ENCODE assay signal across 21 mouse cellular contexts in the genomic region with DNA sequence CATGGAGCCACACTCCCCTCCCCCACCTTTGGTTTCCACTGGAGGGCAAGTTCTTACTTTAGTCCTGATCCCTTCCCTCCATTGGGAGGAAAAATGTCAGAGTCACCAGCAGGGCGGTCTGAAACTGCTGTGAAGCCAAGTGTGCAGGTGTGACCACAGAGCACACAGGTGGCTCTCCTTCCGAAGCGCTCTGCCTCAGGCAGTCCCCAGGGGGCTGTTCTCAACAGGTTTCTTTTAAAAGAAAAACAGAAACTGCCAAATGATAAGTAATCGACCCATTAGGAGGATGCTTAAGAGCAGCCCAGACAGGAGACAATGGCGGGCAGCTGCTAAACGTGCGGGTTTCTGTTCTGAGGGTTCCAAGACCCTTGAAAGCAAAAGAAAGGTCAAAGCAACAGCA. TPM values are rescaled to one million over a fixed set of nuclear protein-coding genes. Genes with fewer than 3 reads are reported as not detected.
DNase-seq lines count a peak whose midpoint lies in the region; ATAC-seq and TF ChIP-seq lines count a peak whose summit lies in the region.
"Had no signal": no experiment of that assay in that cellular context is flagged by ENCODE, and none has a peak within 500 bp of the region (broad histone marks: within the 10 kb centered on the region; RNA-seq: fewer than 3 reads in every experiment).

No protein-coding gene starts in this region.

- peak; percentile 87 for TF ChIP-seq EP300 in ES-Bruce4 (IDR thresholded peaks at IDR 0.05; ENCODE audit: insufficient read depth, low read depth, low read length)

- no peak for ATAC-seq in forebrain, embryonic 12.5 days (ENCODE audit: low FRiP score)
- peak; percentile 69; the same call in 1 of the 2 replicates for ATAC-seq in embryonic facial prominence, embryonic 14.5 days (ENCODE audit: low read depth)

- H3K36me3 ChIP-seq in forebrain, embryonic 10.5 days (replicated peaks) = peaks cover 92% of the 10 kb centered on the region
- H3K36me3 ChIP-seq in forebrain, embryonic 12.5 days (replicated peaks) = peaks cover 32% of the 10 kb centered on the region
- H3K36me3 ChIP-seq in ES-Bruce4 (ENCODE audit: control insufficient read depth, insufficient read depth, low read length, poor library complexity, severe bottlenecking) = peaks cover 8% of the 10 kb centered on the region
- peaks cover 58% of the 10 kb centered on the region for H3K36me3 ChIP-seq in embryonic facial prominence, embryonic 14.5 days (ENCODE audit: control insufficient read depth, insufficient read depth, low read length)
- H3K36me3 ChIP-seq: liver, embryonic 15.5 days had no signal

- H3K4me2 ChIP-seq in forebrain, embryonic 12.5 days = no peak overlapping the region
- no peak overlapping the region for H3K4me2 ChIP-seq in embryonic facial prominence, embryonic 14.5 days (ENCODE audit: low read depth, low read length)
- H3K4me2 ChIP-seq: embryonic facial prominence, embryonic 12.5 days; heart, embryonic 15.5 days; limb, embryonic 15.5 days; liver, embryonic 15.5 days; midbrain, embryonic 12.5 days; neural tube, embryonic 12.5 days had no signal

- 44% methylated on average over 7 of the region's 7 CpGs for WGBS in forebrain, embryonic 10.5 days
- 41% methylated on average over 7 of the region's 7 CpGs for WGBS in forebrain, embryonic 12.5 days
- 47% methylated on average over 7 of the region's 7 CpGs for WGBS in embryonic facial prominence, embryonic 14.5 days

- peak overlapping the region; percentile 68 for H3K27ac ChIP-seq in forebrain, embryonic 10.5 days
- H3K27ac ChIP-seq in forebrain, embryonic 12.5 days = no peak overlapping the region
- peak overlapping the region; percentile 55; the same call in 1 of the 2 replicates for H3K27ac ChIP-seq in ES-Bruce4 (ENCODE audit: insufficient read depth, low read length)
- no peak overlapping the region for H3K27ac ChIP-seq in embryonic facial prominence, embryonic 14.5 days (replicated peaks; ENCODE audit: low read depth, low read length)
- H3K27ac ChIP-seq in gastrocnemius, adult 2 months = no peak overlapping the region
- H3K27ac ChIP-seq: embryonic facial prominence, embryonic 12.5 days; heart, embryonic 15.5 days; kidney, postnatal 0 days; limb, embryonic 15.5 days; liver, embryonic 15.5 days; macrophage; midbrain, embryonic 12.5 days; neural tube, embryonic 12.5 days had no signal

- no peak for DNase-seq in forebrain, embryonic 10.5 days (ENCODE audit: extremely low spot score, low spot score)
- peak; percentile 58 for DNase-seq in embryonic facial prominence, embryonic 14.5 days (ENCODE audit: low spot score)
- peak; percentile 50 for DNase-seq in thymus, postnatal 14 days
- no peak for DNase-seq in gastrocnemius, adult 2 months
- no peak for DNase-seq in frontal cortex, postnatal 10 days (ENCODE audit: low spot score in 2 of 2)
- no peak for DNase-seq in right cerebral cortex, postnatal 4 days
- DNase-seq: cerebellum, adult 8-10 months; gastrocnemius, postnatal 10 days; heart, adult 18-20 months; kidney, adult 18-20 months; right cerebral cortex, adult 18-20 months had no signal

- H3K9ac ChIP-seq in forebrain, embryonic 12.5 days = no peak overlapping the region
- no peak overlapping the region for H3K9ac ChIP-seq in ES-Bruce4 (ENCODE audit: low read depth, poor library complexity, severe bottlenecking)
- no peak overlapping the region for H3K9ac ChIP-seq in embryonic facial prominence, embryonic 14.5 days (ENCODE audit: low read depth, low read length)
- H3K9ac ChIP-seq: embryonic facial prominence, embryonic 12.5 days; heart, embryonic 15.5 days; limb, embryonic 15.5 days; liver, embryonic 15.5 days; midbrain, embryonic 12.5 days; neural tube, embryonic 12.5 days had no signal

- H3K27me3 ChIP-seq in forebrain, embryonic 10.5 days (ENCODE audit: poor library complexity, severe bottlenecking) = no peaks in the 10 kb centered on the region
- H3K27me3 ChIP-seq in forebrain, embryonic 12.5 days = no peaks in the 10 kb centered on the region
- H3K27me3 ChIP-seq in ES-Bruce4 (ENCODE audit: control insufficient read depth, insufficient read depth, low read length, poor library complexity, severe bottlenecking) = no peaks in the 10 kb centered on the region
- no peaks in the 10 kb centered on the region for H3K27me3 ChIP-seq in embryonic facial prominence, embryonic 14.5 days (replicated peaks; ENCODE audit: control insufficient read depth, insufficient read depth, low read length)
- H3K27me3 ChIP-seq: embryonic facial prominence, embryonic 12.5 days; heart, embryonic 15.5 days; limb, embryonic 15.5 days; liver, embryonic 15.5 days; midbrain, embryonic 12.5 days; neural tube, embryonic 12.5 days had no signal

- intact Hi-C loops in gastrocnemius, adult 2 months (cut with DNase I) = no loop called here

- H3K4me3 ChIP-seq in forebrain, embryonic 10.5 days = no peak overlapping the region
- H3K4me3 ChIP-seq in forebrain, embryonic 12.5 days (replicated peaks) = no peak overlapping the region
- no peak overlapping the region for H3K4me3 ChIP-seq in ES-Bruce4 (ENCODE audit: low read depth, low read length)
- H3K4me3 ChIP-seq in embryonic facial prominence, embryonic 14.5 days (ENCODE audit: low read depth, low read length) = no peak overlapping the region
- H3K4me3 ChIP-seq in gastrocnemius, adult 2 months = no peak overlapping the region
- H3K4me3 ChIP-seq: embryonic facial prominence, embryonic 12.5 days; heart, embryonic 15.5 days; limb, embryonic 15.5 days; liver, embryonic 15.5 days; midbrain, embryonic 12.5 days; neural tube, embryonic 12.5 days had no signal

- TF ChIP-seq POLR2A in ES-Bruce4 (IDR thresholded peaks at IDR 0.05; ENCODE audit: insufficient read depth, low read length) = no peak

- no peak for TF ChIP-seq CTCF in ES-Bruce4 (IDR thresholded peaks at IDR 0.05; ENCODE audit: low read depth, low read length)
- no peak for TF ChIP-seq CTCF in gastrocnemius, adult 2 months (IDR thresholded peaks at IDR 0.05)

- H3K9me3 ChIP-seq in forebrain, embryonic 10.5 days = no peaks in the 10 kb centered on the region
- H3K9me3 ChIP-seq in forebrain, embryonic 12.5 days = no peaks in the 10 kb centered on the region
- H3K9me3 ChIP-seq in ES-Bruce4 (replicated peaks; ENCODE audit: control insufficient read depth, insufficient read depth, low read length, poor library complexity, severe bottlenecking) = no peaks in the 10 kb centered on the region
- no peaks in the 10 kb centered on the region for H3K9me3 ChIP-seq in embryonic facial prominence, embryonic 14.5 days (ENCODE audit: control insufficient read depth, low read length)
- H3K9me3 ChIP-seq: embryonic facial prominence, embryonic 12.5 days; heart, embryonic 15.5 days; limb, embryonic 15.5 days; liver, embryonic 15.5 days; midbrain, embryonic 12.5 days; neural tube, embryonic 12.5 days had no signal

- peaks cover 46% of the 10 kb centered on the region for H3K4me1 ChIP-seq in forebrain, embryonic 10.5 days
- peaks cover 24% of the 10 kb centered on the region for H3K4me1 ChIP-seq in forebrain, embryonic 12.5 days
- peaks cover 6% of the 10 kb centered on the region for H3K4me1 ChIP-seq in ES-Bruce4 (ENCODE audit: control insufficient read depth, insufficient read depth, low read length)
- no peaks in the 10 kb centered on the region; the same call in 1 of the 2 replicates for H3K4me1 ChIP-seq in embryonic facial prominence, embryonic 14.5 days (ENCODE audit: control insufficient read depth, insufficient read depth, low read length)
- H3K4me1 ChIP-seq: liver, embryonic 15.5 days had no signal

RNA-seq across cellular contexts. Expression of a gene that starts 37.8 kb away (rescaled TPM):
- polyA plus RNA-seq in forebrain, embryonic 10.5 days (2016; fragmentation: Nextera tagmentation; extraction: Ambion mirVana) = 13.1 and 14.3 TPM in 2 replicates
- 11.5 and 12.9 TPM in 2 replicates for polyA plus RNA-seq in forebrain, embryonic 12.5 days (2016; fragmentation: Nextera tagmentation; extraction: Ambion mirVana)
- 38.3 and 39.9 TPM in 2 replicates for polyA plus RNA-seq in ES-Bruce4 (2011; ENCODE audit: insufficient read depth, insufficient read length, low read depth, missing spikeins)
- 12.8 and 14.1 TPM in 2 replicates for polyA plus RNA-seq in embryonic facial prominence, embryonic 14.5 days (2014; fragmentation: Nextera tagmentation; extraction: Ambion mirVana)
- 1 to 10 TPM; 4.1 to 5.7 TPM for total RNA-seq in gastrocnemius, adult 2 months (2021)
- polyA plus RNA-seq: macrophage had no signal

Comparison
In these comparisons a context has a peak if more than half of its experiments do, and no peak if none do; other contexts are left out.
1. H3K27ac ChIP-seq: peak in forebrain, embryonic 10.5 days (single experiment) and ES-Bruce4 (single experiment); none in forebrain, embryonic 12.5 days (single experiment), embryonic facial prominence, embryonic 14.5 days (single experiment) and gastrocnemius, adult 2 months (single experiment).
2. DNase-seq: peak in embryonic facial prominence, embryonic 14.5 days (single experiment) and thymus, postnatal 14 days (single experiment); none in forebrain, embryonic 10.5 days (single experiment), gastrocnemius, adult 2 months (single experiment), frontal cortex, postnatal 10 days (0 of 2) and right cerebral cortex, postnatal 4 days (single experiment).